Mouse (Mus musculus): ENCODE measurements around the gene Pfas. TPM values are rescaled to one million over a fixed set of nuclear protein-coding genes. Genes with fewer than 3 reads are reported as not detected.
"Not testable (repeated sequence)": the region's sequence is repeated elsewhere in the genome, so short reads cannot be mapped to it uniquely, and the experiment has no call there.

The Pfas gene
- polyA plus RNA-seq, 1 experiment from 2014 or later = 31.8 TPM

DNA sequence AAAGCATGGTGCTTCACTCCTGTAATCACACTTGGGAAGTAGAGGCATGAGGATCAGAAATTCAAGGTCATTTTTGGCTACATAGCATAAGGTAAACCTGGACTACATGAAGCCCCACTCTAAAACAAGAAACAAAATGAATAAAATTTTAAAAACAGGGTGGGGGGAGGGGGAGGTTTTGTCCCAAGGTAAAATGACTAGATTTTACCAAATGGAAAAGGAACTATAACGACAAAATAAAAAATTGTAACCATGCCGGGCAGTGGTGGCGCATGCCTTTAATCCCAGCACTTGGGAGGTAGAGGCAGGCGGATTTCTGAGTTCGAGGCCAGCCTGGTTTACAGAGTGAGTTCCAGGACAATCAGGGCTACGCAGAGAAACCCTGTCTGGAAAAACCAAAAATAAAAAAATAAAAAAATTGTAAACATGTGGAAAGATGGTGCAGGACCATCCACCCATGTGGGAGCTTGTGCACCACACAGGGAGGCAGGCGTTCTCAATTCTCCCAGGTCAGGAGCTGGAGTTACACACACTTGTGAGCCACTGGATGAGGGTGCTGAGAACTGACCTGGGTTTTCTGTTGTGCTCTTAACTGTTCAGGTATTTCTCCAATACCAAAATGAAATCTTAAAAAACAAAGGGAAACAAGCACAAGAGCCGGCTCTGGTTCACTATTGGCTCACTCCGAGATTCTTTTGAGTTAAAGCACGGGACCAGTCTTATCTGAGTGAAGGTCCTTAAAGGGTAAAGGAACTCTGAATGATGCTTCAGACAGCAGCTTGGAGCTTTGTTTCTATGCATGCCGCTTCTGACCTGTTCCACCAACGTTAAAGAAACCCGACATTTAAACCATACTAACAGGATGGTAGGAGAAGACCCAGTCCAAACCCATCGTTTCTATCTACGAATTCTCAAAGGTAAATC lies 2.4 kb upstream of the Pfas start:
- Histone ChIP-seq H3K9ac (ENCODE audit: low read depth, low read length) (no peak overlapping the region), H3K27ac (ENCODE audit: low read depth, low read length) (no peak overlapping the region), H3K4me2 (replicated peaks; ENCODE audit: low read depth, low read length) (no peak overlapping the region), H3K9me3 (ENCODE audit: control insufficient read depth, low read length) (no peaks in the 10 kb centered on the region), H3K27me3 (ENCODE audit: control insufficient read depth, insufficient read depth, low read length) (no peaks in the 10 kb centered on the region), H3K4me1 (replicated peaks; ENCODE audit: control insufficient read depth, insufficient read depth, low read length) (no peaks in the 10 kb centered on the region; the same call in 1 of the 2 replicates), H3K4me3 (ENCODE audit: low read depth, low read length) (no peak overlapping the region), H3K36me3 (ENCODE audit: control insufficient read depth, insufficient read depth, low read length) (no peaks in the 10 kb centered on the region)
- DNase-seq (ENCODE audit: low spot score) (no peak), ATAC-seq (ENCODE audit: low FRiP score) (no peak)
- 93% methylated on average over 15 of the region's 15 CpGs for WGBS

DNA sequence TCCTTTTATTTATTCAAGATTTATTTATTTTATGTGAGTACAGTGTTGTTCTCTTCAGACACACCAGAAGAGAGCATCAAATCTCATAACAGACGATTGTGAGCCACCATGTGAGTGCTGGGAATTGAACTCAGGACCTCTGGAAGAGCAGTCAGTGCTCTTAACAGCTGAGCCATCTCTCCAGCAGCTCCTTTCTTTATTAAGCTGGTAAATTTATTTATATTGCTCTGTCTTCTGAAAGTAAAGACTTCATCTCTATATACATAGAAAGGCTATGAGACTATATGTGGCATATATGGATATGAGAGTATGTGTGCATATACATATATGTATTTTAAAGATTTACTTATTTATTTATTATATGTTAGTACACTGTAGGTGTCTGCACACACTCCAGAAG lies 1.2 kb upstream of the Pfas start:
- no peaks in the 10 kb centered on the region for H3K4me1 ChIP-seq (replicated peaks; ENCODE audit: control insufficient read depth, insufficient read depth, low read length)
- no peak overlapping the region for H3K27ac ChIP-seq (ENCODE audit: low read depth, low read length)
- 92% methylated on average over 1 of the region's 1 CpGs for WGBS
- H3K27me3 ChIP-seq (ENCODE audit: control insufficient read depth, insufficient read depth, low read length) = no peaks in the 10 kb centered on the region
- no peak overlapping the region for H3K4me3 ChIP-seq (ENCODE audit: low read depth, low read length)
- ATAC-seq (ENCODE audit: low FRiP score) (no peak), DNase-seq (ENCODE audit: low spot score) (no peak)
- H3K9ac ChIP-seq (ENCODE audit: low read depth, low read length) = no peak overlapping the region
- H3K9me3 ChIP-seq (ENCODE audit: control insufficient read depth, low read length) = no peaks in the 10 kb centered on the region
- no peaks in the 10 kb centered on the region for H3K36me3 ChIP-seq (ENCODE audit: control insufficient read depth, insufficient read depth, low read length)
- H3K4me2 ChIP-seq (replicated peaks; ENCODE audit: low read depth, low read length) = no peak overlapping the region

DNA sequence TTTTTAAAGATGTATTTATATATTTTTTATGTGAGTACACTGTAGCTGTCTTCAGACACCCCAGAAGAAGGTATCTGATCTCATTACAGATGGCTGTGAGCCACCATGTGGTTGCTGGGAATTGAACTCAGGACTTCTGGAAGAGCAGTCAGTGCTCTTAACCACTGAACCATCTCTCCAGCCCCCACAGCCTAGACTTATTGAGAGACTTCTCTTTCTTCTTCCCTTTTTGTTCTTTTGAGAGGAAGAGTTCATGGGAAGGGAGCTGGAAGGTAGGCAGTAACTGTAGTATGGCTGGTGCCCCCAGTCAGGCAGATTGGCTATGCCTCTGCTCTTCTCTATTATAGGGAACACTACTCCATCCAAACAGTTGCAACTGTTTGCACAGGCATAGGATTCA lies 1.7 kb downstream of the Pfas start:
- not testable (repeated sequence) for DNase-seq (ENCODE audit: low spot score); H3K4me2 ChIP-seq (replicated peaks; ENCODE audit: low read depth, low read length); ATAC-seq (ENCODE audit: low FRiP score); H3K9me3 ChIP-seq (ENCODE audit: control insufficient read depth, low read length); H3K4me3 ChIP-seq (ENCODE audit: low read depth, low read length); H3K9ac ChIP-seq (ENCODE audit: low read depth, low read length); H3K27ac ChIP-seq (ENCODE audit: low read depth, low read length); H3K4me1 ChIP-seq (replicated peaks; ENCODE audit: control insufficient read depth, insufficient read depth, low read length); H3K36me3 ChIP-seq (ENCODE audit: control insufficient read depth, insufficient read depth, low read length); H3K27me3 ChIP-seq (ENCODE audit: control insufficient read depth, insufficient read depth, low read length)

DNA sequence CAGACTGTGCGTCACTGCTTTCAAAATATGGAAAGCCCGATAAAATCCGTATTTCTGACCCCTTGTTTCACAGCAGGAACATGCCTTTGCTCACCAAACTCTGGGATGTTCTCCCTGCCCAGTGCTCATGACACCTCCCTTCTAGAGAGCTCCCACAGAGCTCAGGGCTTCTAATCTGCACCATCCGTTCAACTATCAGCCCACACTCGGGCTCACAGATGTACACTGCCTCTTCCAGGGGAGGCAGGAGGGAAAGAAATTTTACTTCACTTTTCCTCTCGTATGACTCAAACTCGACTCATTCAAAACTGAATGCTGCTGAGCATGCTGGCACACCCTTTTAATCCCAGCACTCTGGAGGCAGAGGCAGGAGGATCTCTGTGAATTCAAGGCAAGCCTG lies 3.1 kb downstream of the Pfas start:
- no peak overlapping the region for H3K4me2 ChIP-seq (replicated peaks; ENCODE audit: low read depth, low read length)
- DNase-seq (ENCODE audit: low spot score) = no peak
- H3K4me1 ChIP-seq (replicated peaks; ENCODE audit: control insufficient read depth, insufficient read depth, low read length) = no peaks in the 10 kb centered on the region
- H3K4me3 ChIP-seq (ENCODE audit: low read depth, low read length) = no peak overlapping the region
- H3K27ac ChIP-seq (ENCODE audit: low read depth, low read length) = no peak overlapping the region
- no peak for ATAC-seq (ENCODE audit: low FRiP score)
- WGBS = 89% methylated on average over 7 of the region's 7 CpGs
- H3K36me3 ChIP-seq (ENCODE audit: control insufficient read depth, insufficient read depth, low read length) = peaks cover 5% of the 10 kb centered on the region
- no peaks in the 10 kb centered on the region for H3K27me3 ChIP-seq (ENCODE audit: control insufficient read depth, insufficient read depth, low read length)
- H3K9ac ChIP-seq (ENCODE audit: low read depth, low read length) = no peak overlapping the region
- no peaks in the 10 kb centered on the region for H3K9me3 ChIP-seq (ENCODE audit: control insufficient read depth, low read length)

DNA sequence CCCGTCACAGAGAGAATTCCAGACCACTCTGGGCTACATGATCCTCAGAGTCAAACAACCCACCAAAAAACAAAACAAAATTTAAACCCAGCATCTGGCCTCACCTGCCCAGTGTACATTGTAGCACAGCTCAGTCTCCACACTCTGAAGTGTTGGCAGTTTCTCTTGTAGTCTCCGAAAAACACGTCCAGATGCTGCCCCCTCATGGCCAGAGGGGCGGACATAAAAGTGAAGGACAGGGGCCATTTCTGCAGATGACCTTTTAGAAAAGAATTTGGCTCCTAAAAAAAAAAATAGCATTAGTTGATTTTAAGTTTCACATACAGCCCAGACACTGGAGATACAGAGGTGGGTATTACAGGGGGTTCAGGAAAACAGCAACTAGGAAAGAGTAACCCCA lies 4.7 kb downstream of the Pfas start:
- no peak overlapping the region for H3K4me3 ChIP-seq (ENCODE audit: low read depth, low read length)
- peaks cover 8% of the 10 kb centered on the region for H3K36me3 ChIP-seq (ENCODE audit: control insufficient read depth, insufficient read depth, low read length)

DNA sequence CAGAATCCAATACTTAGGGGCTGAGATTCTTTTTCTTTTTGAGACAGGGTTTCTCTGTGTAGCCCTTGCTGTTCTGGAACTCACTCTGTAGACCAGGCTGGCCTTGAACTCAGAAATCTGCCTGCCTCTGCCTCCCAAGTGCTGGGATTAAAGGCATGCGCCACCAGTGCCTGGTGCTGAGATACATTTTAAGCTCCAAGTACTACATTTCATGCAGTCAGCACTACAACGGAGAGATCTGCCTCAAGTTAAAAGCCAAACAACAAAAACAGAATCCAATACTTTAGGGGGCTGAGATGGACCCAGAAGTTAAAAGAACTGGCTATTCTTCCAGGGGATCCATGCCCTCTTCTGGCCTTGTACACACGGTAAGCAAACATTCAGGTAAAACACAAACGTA lies 5.5 kb downstream of the Pfas start:
- not testable (repeated sequence) for H3K36me3 ChIP-seq (ENCODE audit: control insufficient read depth, insufficient read depth, low read length); H3K4me2 ChIP-seq (replicated peaks; ENCODE audit: low read depth, low read length); DNase-seq (ENCODE audit: low spot score); H3K27me3 ChIP-seq (ENCODE audit: control insufficient read depth, insufficient read depth, low read length); H3K27ac ChIP-seq (ENCODE audit: low read depth, low read length); H3K9ac ChIP-seq (ENCODE audit: low read depth, low read length); H3K4me1 ChIP-seq (replicated peaks; ENCODE audit: control insufficient read depth, insufficient read depth, low read length); ATAC-seq (ENCODE audit: low FRiP score); H3K9me3 ChIP-seq (ENCODE audit: control insufficient read depth, low read length); H3K4me3 ChIP-seq (ENCODE audit: low read depth, low read length)
- 97% methylated on average over 4 of the region's 4 CpGs for WGBS

More for the DNA sequence above, 4.7 kb downstream of the Pfas start:
- no peak overlapping the region for H3K4me2 ChIP-seq (replicated peaks; ENCODE audit: low read depth, low read length)
- ATAC-seq (ENCODE audit: low FRiP score) (no peak), DNase-seq (ENCODE audit: low spot score) (no peak)
- no peak overlapping the region for H3K27ac ChIP-seq (ENCODE audit: low read depth, low read length)
- no peaks in the 10 kb centered on the region for H3K9me3 ChIP-seq (ENCODE audit: control insufficient read depth, low read length)
- H3K4me1 ChIP-seq (replicated peaks; ENCODE audit: control insufficient read depth, insufficient read depth, low read length) = no peaks in the 10 kb centered on the region
- no peaks in the 10 kb centered on the region for H3K27me3 ChIP-seq (ENCODE audit: control insufficient read depth, insufficient read depth, low read length)
- no peak overlapping the region for H3K9ac ChIP-seq (ENCODE audit: low read depth, low read length)
- WGBS = 65% methylated on average over 4 of the region's 4 CpGs

DNA sequence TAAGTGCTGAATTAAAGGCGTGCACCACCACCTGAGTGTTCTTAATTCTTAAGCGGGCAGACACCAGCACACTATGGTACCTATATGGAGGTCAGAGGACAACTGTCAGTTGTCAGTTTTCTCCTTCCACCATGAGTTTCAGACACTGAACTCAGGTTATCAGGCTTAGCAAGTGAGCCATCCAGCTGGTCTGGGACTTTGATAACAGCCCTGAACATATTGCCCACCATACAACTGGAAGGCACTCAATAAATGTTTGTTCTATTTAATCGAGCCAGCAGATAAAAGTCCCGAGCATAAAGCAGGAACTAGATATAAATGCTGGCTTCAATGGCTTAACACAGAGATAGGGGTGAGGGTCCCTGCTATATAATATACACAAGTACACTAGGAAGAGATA lies 11.2 kb downstream of the Pfas start:
- no peak overlapping the region for H3K4me3 ChIP-seq (ENCODE audit: low read depth, low read length)
- no peak overlapping the region for H3K4me2 ChIP-seq (replicated peaks; ENCODE audit: low read depth, low read length)
- ATAC-seq (ENCODE audit: low FRiP score) = no peak
- no peaks in the 10 kb centered on the region for H3K4me1 ChIP-seq (replicated peaks; ENCODE audit: control insufficient read depth, insufficient read depth, low read length)
- DNase-seq (ENCODE audit: low spot score) = no peak
- H3K9me3 ChIP-seq (ENCODE audit: control insufficient read depth, low read length) = no peaks in the 10 kb centered on the region
- no peaks in the 10 kb centered on the region for H3K27me3 ChIP-seq (ENCODE audit: control insufficient read depth, insufficient read depth, low read length)
- peaks cover 21% of the 10 kb centered on the region for H3K36me3 ChIP-seq (ENCODE audit: control insufficient read depth, insufficient read depth, low read length)
- WGBS = 89% methylated on average over 4 of the region's 4 CpGs
- H3K9ac ChIP-seq (ENCODE audit: low read depth, low read length) = no peak overlapping the region
- H3K27ac ChIP-seq (ENCODE audit: low read depth, low read length) = no peak overlapping the region

DNA sequence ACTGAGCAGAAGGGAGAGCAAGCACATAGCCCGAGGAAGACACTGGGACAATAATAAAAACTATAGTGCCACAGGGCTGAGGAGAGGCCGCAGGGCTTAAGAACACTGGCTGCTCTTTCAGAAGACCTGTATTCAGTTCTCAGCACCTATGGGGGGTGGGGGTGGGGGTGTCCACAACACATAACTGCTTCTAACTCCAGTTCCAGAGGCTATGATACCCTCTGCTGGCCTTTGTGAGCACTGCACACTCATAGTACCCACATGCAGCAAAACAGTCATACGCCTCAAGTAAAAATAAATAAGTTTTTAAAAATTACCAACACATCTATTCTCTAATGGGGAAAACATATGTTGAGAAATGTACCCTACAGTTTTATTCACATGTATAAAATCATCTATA lies 13.9 kb downstream of the Pfas start:
- Histone ChIP-seq H3K27me3 (ENCODE audit: control insufficient read depth, insufficient read depth, low read length) (no peaks in the 10 kb centered on the region), H3K27ac (ENCODE audit: low read depth, low read length) (no peak overlapping the region), H3K4me1 (replicated peaks; ENCODE audit: control insufficient read depth, insufficient read depth, low read length) (no peaks in the 10 kb centered on the region), H3K4me3 (ENCODE audit: low read depth, low read length) (no peak overlapping the region), H3K4me2 (replicated peaks; ENCODE audit: low read depth, low read length) (no peak overlapping the region), H3K36me3 (ENCODE audit: control insufficient read depth, insufficient read depth, low read length) (peaks cover 29% of the 10 kb centered on the region), H3K9ac (ENCODE audit: low read depth, low read length) (no peak overlapping the region), H3K9me3 (ENCODE audit: control insufficient read depth, low read length) (no peaks in the 10 kb centered on the region)
- DNase-seq (ENCODE audit: low spot score) = no peak
- WGBS = 98% methylated on average over 3 of the region's 3 CpGs
- ATAC-seq (ENCODE audit: low FRiP score) = no peak

DNA sequence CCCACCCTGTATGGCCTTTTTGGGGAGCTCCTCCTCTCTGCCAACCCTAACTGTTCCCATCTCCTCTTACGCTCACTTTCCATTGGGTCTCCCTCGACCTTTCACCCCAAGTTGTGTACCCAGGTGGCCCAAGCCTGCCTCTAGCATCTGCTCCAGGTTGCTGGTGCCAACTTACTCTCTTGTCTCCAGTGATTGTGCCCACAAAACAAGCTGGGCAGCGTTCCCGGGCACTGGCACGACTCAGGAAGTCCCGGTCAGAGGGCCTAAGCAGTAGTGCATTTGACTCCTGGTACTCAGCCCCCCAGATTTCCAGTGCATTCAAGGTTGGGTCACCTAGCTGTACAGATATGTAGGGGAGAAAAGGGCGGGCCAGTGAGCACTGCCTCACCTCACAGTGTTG lies 15.1 kb downstream of the Pfas start:
- Histone ChIP-seq H3K9me3 (ENCODE audit: control insufficient read depth, low read length) (no peaks in the 10 kb centered on the region), H3K4me2 (replicated peaks; ENCODE audit: low read depth, low read length) (no peak overlapping the region), H3K4me1 (replicated peaks; ENCODE audit: control insufficient read depth, insufficient read depth, low read length) (no peaks in the 10 kb centered on the region), H3K4me3 (ENCODE audit: low read depth, low read length) (no peak overlapping the region), H3K27me3 (ENCODE audit: control insufficient read depth, insufficient read depth, low read length) (no peaks in the 10 kb centered on the region), H3K36me3 (ENCODE audit: control insufficient read depth, insufficient read depth, low read length) (peaks cover 32% of the 10 kb centered on the region), H3K27ac (ENCODE audit: low read depth, low read length) (no peak overlapping the region), H3K9ac (ENCODE audit: low read depth, low read length) (no peak overlapping the region)
- DNase-seq (ENCODE audit: low spot score) (no peak), ATAC-seq (ENCODE audit: low FRiP score) (no peak)
- 94% methylated on average over 7 of the region's 7 CpGs for WGBS
